Mouse (Mus musculus) erythroid progenitor cell, adult 5-6 weeks (primary cell): ENCODE results near the gene Rnf114. TPM values are rescaled to one million over a fixed set of nuclear protein-coding genes. Genes with fewer than 3 reads are reported as not detected.

Experiments
- ATAC-seq: replicated peaks from 2 replicates; pipeline ENCODE4 v1.8.0; 2016; ENCODE audit warnings: moderate number of reproducible peaks, mild to moderate bottlenecking, moderate TSS enrichment, inconsistent platforms; ENCODE audit not compliant: poor library complexity, low FRiP score, severe bottlenecking
- total RNA-seq, 2 experiments: library from RNA; stranded (forward) in 1 of 2; stranded (reverse) in 1 of 2; fragments of 150-400 nt in 1 of 2; fragments of 186-747, 209-891 nt in 1 of 2; gene quantifications; 2 replicates each; pipeline versions ENCODE4 v1.2.3 to v1.2.4; 2015 to 2017; ENCODE audit warnings: low replicate concordance in 2 of 2

Rnf114 gene
- total RNA-seq, 2 experiments from 2014 or later, result 10.2 to 33.5 TPM

GRCm38 (mm10) chr2:167470611-167471010 lies 21.8 kb upstream of the Rnf114 start:
- no peak for ATAC-seq

- no peak for ATAC-seq
Measured at GRCm38 (mm10) chr2:167471585-167471984, 20.9 kb upstream of the Rnf114 start.

- no peak for ATAC-seq
Measured at GRCm38 (mm10) chr2:167474218-167474617, 18.2 kb upstream of the Rnf114 start.

- no peak for ATAC-seq
Measured at GRCm38 (mm10) chr2:167475596-167475995, 16.8 kb upstream of the Rnf114 start.

GRCm38 (mm10) chr2:167476200-167476688 lies 16.2 kb upstream of the Rnf114 start:
- no peak for ATAC-seq

GRCm38 (mm10) chr2:167476762-167477161 lies 15.7 kb upstream of the Rnf114 start:
- ATAC-seq, result no peak

GRCm38 (mm10) chr2:167478128-167478527 lies 14.3 kb upstream of the Rnf114 start:
- ATAC-seq, result no peak

GRCm38 (mm10) chr2:167479501-167479900 lies 12.9 kb upstream of the Rnf114 start:
- ATAC-seq, result no peak

GRCm38 (mm10) chr2:167482681-167483080 lies 9.8 kb upstream of the Rnf114 start:
- no peak for ATAC-seq

GRCm38 (mm10) chr2:167483081-167483826 lies 9.2 kb upstream of the Rnf114 start:
- no peak for ATAC-seq

- ATAC-seq, result no peak
Measured at GRCm38 (mm10) chr2:167483827-167484410, 8.5 kb upstream of the Rnf114 start.

- ATAC-seq, result no peak
Measured at GRCm38 (mm10) chr2:167484932-167485331, 7.5 kb upstream of the Rnf114 start.

- no peak for ATAC-seq
Measured at GRCm38 (mm10) chr2:167485501-167486377, 6.7 kb upstream of the Rnf114 start.

GRCm38 (mm10) chr2:167486573-167486972 lies 5.9 kb upstream of the Rnf114 start:
- no peak for ATAC-seq

- ATAC-seq, result no peak
Measured at GRCm38 (mm10) chr2:167487551-167487950, 4.9 kb upstream of the Rnf114 start.

- ATAC-seq, result no peak
Measured at GRCm38 (mm10) chr2:167487994-167488393, 4.5 kb upstream of the Rnf114 start.

GRCm38 (mm10) chr2:167490813-167491525 lies 1.5 kb upstream of the Rnf114 start:
- no peak for ATAC-seq

GRCm38 (mm10) chr2:167492713-167493636 lies 530 bp downstream of the Rnf114 start, which contains the start of gene Spata2:
Spata2 (minus strand) TSS chr2:167492887.
- ATAC-seq, result peak; percentile 94

- no peak for ATAC-seq
Measured at GRCm38 (mm10) chr2:167496437-167496836, 4.0 kb downstream of the Rnf114 start.
